Mouse (Mus musculus): ENCODE measurements around the gene Zdhhc13.
A peak's percentile ranks its signal among the peaks of the same experiment; 100 is the strongest.

Zdhhc13 gene

DNA sequence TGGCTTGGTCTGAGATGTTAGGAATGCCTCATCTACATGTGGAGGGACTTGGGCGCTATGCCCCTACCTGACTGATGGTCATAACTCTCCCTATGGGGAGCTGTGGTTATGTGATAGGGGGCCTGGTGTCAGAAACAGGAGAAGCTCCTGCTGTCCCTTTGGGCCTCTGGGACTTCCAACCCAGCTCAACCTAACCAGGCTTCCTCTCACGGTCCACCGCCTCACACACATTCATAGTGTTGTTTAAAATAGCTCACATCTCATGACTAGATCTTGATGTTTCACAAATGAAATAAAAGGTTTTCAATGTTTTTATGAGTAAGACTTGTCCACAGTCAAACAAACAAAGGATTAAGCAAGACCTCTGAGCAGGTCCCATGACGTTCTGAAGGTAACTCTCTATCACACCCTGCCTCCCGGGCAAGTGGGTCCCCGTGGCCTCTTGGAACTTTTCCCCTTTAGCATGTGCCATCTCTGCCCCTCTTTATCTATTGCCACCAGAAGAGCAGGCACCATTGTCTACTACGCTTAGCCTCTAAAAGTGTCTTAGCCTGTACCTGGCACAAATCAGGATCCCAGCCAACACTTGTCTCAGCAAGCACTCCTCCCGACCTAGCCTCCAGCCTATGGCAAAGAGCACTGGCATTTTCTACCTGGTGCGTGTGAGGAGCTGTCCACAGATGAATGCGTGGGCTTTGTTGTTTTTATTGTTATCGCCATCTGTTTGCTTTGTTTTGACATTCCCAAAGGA is 3.9 kb upstream of the Zdhhc13 start:
- no peak for DNase-seq (ENCODE audit: low spot score)

DNA sequence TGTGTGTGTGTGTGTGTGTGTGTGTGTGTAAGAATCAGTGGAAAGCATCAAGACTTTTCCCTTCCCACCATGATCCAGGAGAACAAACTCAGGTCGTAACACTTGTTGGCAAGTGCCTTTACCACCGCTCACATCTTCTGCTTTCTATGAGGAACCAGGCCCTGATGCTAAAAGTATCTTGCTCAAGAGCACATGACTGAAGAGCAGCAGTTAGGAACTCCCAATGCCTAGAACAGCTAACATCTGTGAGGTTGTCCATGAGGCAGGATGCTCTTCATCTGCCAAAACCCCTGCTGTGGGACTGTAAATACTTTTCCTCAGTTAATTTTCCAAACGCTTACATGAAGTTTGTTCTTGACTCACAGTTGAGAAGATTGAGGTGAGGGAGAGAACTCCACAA is 455 bp upstream of the Zdhhc13 start:
- peak; percentile 31 for DNase-seq (ENCODE audit: low spot score)

DNA sequence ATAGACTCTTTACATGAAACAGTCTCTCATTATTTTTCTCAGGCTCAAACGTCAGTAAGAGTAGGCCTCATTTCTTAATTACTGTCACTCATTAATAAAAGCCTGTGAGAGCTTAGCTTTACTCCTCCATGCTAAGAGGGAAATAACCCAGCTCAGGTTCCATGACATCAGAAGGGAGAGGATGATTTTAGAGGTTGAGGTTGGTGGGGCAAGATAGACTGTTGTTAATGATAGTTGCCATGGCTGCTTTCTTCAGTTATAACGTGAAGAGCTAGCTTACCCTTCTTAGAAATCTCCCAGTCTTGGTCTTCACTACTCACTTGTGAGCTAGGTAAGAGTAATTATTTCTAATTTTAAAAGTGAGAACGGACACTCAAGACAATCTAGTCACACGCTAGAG is 1.3 kb downstream of the Zdhhc13 start:
- no peak for DNase-seq (ENCODE audit: low spot score)

DNA sequence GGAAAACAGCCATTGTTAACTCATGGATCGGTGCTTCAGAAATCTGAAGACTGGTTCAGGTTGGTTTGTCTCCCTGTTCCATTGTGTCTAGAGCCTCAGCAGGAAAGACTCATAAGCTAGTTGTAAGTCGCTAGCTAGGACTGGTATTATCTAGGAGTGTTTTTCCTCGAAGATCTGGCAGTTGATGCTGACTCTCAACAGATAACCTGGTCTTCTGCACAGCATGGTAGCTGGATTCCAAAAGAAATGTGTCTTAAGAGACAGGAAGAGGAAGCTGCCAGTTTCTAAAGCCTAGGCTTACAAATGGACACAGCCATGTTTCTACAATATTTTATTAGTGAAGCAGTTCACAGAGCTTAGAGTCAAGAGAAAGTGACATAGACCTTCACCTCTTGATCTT is 2.6 kb downstream of the Zdhhc13 start:
- DNase-seq (ENCODE audit: low spot score) = no peak

DNA sequence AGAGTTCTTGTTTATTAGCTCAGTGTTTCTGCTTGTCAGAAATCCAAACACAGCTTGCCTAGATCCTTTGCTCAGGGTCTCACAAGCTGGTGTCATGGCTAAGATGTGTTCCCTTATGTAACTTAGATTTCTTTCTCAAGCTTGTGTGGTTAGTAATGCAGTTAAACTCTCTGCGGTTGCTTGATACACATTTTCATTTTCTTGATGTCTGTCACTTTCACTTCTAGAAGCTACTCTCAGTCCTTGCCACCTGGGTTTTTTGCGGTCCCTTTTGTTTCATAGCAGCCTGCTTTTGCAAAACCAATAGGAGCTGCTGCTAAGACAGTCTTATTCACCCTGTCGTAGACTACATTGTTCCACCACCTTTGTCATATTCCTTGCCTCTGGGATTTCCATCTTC is 6.3 kb downstream of the Zdhhc13 start:
- DNase-seq (ENCODE audit: low spot score) = no peak

DNA sequence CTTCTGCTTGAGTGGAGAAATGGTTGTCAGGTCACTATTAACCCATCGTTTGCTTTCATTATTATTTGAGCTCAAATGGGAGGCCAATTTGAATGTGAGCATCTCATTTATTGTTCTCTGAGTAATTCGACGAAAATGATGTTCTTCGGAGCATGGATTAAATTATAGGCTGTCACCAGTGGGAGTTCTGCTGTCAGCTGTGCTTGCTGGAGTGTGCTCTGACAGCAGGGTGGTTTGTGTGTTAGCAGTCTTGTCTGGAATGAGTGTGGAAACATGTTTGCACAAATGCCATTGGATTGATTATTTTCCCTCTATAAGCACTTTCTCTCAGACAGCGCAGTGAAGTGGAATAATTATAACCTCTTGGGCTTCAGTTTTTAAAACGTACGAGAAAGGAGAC is 14.6 kb downstream of the Zdhhc13 start:
- no peak for DNase-seq (ENCODE audit: low spot score)

DNA sequence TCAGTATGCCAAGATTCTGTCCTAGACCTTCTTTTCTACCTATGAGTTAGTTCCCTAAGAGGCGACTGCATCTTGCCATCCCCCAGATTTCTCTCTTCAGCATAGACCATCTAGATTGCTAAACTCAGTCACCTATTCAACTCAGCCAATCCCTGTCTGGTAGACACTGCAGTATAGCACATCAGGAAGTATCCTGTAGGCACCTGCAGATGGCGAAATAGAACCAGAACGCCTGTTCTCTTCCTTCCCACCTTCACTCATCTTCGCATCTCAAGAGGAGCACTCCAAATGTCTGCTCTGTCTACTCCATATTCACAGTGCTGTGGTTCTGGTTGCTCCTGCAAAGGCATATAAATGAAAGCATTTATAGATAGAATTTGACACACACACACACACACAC is 17.8 kb downstream of the Zdhhc13 start:
- DNase-seq (ENCODE audit: low spot score) = no peak

DNA sequence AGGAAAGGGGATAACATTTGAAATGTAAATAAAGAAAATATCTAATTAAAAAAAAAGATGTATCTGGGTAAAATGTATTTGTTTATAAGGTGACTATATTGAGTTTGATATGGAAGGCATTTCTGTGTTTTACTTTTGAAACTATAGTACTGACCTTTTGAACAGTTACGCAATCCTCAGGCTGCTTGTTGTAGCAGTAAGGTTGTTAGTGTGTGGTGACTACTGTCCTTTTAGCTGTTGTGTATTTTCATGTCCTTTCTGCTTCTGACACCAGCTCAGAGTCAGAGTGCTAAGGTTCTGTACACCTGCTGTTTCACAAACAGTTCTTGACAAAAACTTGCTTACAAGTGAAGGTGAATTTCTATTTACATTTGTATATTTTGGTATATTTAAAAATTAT is 21.8 kb downstream of the Zdhhc13 start:
- no peak for DNase-seq (ENCODE audit: low spot score)

DNA sequence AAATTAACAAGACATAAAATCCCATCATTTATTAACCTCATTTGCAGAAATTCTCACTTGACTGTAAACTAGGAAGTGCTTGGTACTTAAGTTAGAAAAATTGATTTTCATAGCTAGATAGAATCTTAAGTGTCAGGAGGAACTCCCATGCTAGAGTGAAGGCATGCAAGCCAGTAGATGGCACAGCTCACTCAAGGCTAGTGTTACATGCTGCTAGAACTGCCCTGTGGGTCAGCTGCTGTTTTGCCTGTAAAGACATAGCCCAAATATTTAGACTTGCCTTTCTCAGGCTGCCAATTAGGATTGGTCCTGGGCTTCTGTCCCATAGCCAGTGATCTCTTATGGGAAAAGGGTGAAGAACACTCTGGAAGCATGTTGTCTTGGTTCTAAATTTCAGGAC is 23.6 kb downstream of the Zdhhc13 start:
- no peak for DNase-seq (ENCODE audit: low spot score)

DNA sequence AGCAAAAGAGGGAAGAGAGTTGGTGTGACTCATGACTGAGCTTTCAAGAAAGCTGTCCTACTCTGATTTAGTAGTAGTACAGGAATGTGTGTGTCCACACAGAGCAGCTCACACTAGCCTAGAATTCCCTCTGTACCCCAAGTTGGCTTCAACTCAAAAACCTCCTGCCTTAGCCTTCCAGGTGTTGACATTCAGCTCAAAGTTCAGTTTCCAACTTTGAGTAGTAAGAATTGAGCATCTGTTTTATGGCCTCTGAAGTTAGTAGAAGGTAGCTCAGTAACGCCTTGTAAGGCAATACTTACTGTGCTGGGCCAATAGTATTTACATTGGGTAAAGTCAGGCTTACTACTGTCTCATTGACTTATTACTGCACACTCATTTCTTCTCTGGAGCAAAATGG is 24.8 kb downstream of the Zdhhc13 start:
- DNase-seq (ENCODE audit: low spot score) = no peak

DNA sequence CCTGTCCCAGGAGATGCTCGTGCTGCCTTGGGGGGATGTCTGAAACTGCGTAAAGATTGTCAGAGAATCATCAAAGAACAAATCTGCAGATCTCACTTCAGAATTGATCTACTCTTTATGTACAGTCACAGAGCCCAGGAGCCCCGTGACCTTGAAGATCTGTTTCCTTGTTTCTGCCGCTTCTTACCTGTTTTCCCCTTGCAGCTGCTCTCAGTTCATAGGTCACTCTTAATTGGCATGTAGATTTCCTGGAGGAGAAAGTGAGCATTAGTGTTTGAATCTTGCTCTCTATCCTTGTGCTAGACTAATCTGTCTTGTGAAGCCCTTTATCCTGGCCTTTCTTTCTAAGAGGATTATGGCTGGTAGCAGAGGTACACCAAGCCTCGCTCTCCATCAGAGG is 32.9 kb downstream of the Zdhhc13 start:
- DNase-seq (ENCODE audit: low spot score) = no peak

DNA sequence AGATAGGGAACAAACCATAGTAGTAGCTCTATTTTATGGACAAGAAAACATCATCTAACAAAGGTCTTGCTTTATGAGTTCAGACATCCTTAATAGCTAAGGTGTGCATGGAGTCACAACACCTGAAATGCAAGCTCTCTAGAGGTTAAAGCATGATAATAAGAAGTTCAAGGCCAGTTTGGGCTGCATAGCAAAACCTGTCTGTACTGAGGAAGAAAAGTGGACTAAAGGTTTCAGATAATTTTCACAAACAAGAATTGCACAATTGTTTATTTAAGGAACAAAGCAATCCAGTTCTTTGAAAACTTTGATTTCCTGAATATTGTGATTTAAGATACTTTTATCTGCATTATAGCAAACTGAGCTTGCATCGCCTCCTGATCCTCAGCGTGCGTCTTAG is 34.8 kb downstream of the Zdhhc13 start:
- DNase-seq (ENCODE audit: low spot score) = no peak

DNA sequence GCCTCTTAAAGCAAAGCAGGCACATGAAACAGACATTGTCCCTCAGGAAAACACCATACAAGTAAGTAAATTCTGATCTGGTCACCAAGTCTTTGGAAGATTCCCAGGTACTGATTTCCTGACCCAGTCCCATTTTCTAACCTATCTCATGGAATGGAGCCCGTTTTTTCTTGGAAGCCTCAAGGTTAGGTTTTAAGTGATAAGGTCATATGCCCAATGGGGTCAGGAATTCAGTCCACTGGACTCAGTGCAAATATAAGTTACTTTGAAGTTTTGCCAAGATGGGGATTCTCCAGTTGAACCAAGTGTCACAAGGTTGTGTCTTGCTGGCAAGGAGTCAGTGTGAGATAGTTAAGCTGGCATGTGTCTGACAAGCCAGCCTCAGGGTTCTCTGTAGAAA is 35.9 kb downstream of the Zdhhc13 start:
- DNase-seq (ENCODE audit: low spot score) = no peak

DNA sequence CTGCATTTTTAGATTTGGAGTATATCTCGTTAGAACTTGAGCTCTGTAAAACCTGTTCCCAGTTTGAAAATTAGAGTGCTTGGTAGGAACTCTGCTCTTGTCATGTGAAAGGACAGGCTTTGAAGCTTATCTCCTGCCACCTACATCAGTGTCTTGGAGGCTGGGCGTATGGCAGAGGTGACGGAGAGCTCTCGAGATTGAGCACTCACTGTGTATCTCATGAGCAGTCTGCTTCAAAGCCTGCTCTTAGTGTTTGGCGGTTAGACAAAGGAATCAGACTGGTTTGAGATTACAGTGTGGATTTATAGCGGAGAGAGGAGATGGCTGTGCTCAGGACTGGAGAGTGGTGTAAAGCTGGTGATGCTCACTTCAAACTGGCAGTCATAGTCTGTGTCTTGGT is 36.4 kb downstream of the Zdhhc13 start:
- no peak for DNase-seq (ENCODE audit: low spot score)

DNA sequence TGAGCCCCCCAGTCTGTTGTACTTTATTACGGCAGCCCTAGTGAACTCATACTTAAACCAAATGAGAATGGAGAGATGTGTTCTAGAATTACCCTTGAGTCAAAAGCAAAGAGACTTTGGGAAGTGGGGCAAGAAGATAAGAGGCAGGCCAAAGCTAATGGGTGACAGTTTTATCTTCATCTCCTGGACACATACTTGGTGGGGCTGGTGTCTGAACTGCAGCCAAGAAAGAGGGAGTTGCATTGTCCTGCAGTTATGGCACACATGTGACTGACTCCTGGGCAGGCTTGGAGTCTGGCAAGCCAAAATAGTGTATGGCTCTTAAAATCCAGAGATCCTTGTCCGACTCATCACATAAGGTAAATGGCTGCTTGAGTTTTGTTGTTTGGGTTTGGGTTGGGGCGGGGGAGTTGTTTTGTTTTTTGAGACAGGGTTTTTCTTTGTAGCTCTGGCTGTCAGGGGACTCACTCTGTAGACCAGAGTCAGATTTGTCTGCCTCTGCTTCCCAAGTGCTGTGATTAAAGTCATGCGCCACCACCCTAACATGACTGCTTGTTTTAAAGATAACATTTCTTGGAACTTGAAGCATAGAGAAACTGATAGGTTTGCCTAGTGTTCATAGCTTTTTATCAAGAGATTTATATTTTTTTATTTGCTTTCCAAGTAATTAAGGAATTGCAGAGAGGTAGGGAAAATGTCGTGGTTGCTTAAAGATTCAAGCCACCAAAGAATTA is 40.5 kb downstream of the Zdhhc13 start:
- no peak for DNase-seq (ENCODE audit: low spot score)

DNA sequence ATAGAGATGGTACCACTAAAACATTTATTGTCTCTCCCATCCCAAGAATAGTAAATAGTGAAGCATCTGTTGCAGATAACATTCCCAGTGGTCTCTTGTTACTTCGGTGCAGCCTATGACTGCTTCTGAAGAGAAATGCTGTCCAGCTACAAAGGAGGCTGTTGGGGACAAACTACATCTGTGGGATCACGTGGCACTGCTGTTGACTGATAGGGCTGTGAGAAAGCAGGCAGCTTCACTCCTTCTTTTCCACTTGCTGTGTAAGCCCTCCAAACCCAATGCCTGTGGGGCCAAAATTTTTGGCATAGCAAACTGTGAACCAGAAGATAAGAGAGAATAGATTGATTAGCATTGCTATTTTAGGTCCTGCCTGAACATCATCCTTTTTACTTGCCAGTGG is 41.6 kb downstream of the Zdhhc13 start:
- no peak for DNase-seq (ENCODE audit: low spot score)

DNA sequence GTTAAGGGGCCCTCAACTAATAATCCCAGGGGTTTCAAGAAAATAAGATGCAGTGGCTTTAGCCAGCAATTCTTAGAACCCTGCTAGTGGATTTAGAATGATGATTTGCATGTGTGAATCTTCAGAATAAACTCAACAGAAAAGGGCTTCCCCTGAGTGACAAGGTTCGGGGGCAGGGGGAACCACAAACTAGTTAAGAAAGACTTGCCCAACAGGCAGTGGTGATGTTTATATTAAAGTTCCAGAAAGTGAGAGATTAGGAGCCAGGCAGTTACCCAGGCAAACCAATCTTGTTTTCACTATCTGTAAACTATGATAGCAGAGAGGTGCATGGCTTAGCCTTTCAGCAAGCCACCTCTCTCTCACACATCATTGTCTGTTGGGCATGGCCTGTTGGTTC is 43.9 kb downstream of the Zdhhc13 start:
- no peak for DNase-seq (ENCODE audit: low spot score)

DNA sequence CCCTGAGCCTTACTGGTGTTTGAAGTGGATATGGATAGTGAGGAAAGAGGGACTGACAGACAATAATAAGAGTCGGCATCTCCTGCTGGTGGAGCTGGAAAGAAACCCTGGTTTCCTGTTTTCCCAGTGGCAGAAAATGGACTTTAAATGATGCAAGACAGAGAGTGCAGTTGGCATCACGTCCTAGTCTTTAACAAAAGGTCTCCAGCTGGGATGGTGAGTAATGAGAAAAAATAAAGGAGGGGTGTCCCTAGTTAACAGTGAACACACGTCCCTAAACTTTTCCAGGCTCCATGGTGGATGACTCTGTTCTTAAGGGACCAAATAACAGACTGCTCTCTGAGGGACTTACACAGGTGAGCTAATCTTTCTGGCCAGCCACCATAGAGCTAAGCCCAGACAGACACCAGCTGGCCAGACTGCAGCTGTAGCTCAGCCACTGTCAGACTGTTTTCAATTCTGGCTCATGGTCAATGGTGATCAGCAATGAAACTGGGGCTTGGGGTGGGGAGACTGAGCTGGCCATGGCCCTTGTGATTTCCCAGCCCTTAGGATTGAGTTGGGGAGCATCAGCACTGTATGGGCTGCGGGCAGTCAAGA is 45.7 kb downstream of the Zdhhc13 start:
- no peak for DNase-seq (ENCODE audit: low spot score)

DNA sequence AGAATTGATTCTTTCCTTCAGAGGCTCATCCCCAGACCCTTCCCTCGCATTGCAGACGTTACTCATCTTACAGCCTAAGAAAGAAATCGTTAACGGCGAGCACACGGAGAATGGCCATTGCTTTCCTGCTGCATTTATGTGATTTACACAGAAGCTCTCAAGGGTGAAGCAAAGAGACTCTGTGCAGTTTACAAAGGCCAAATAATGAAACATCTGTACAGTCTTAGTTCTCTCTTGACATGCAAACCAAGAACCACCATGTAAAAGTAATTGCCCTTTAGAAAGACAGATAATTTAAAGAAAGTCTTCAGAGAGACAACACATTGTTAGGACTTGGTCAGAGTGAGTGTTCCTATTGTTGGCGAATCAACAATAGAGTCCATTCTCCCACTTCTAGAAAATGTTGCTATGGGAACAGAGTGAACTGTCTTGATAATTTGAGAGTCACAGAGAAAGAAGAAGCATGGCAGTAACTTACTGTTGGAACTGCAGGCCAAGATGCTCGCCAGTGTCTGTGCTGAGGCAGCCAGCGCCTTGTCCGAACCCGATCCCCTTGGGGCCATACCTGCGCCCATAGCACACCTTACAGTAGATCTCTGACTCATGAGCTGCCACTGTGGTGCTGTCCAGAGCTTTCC is 46.3 kb downstream of the Zdhhc13 start:
- DNase-seq (ENCODE audit: low spot score) = no peak

DNA sequence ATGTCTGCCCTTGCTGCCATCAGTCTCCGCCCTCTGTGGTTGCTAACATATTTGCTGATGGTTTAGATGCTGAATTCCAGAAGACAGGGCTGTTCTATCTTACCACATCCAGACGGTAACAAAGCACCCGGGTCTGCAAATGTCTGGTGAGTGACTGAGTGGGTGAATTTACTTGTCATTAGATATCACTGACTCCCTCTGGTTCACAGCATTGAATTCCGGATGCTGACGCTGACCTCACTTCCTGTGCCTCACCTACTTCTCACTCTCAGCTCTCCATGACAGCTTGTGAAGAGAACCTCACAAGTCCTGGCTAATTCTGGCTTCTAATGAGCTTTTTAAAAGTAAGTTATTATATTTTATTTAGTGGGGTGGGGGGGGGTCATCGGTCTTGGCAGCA is 48.1 kb downstream of the Zdhhc13 start:
- DNase-seq (ENCODE audit: low spot score) = no peak

DNA sequence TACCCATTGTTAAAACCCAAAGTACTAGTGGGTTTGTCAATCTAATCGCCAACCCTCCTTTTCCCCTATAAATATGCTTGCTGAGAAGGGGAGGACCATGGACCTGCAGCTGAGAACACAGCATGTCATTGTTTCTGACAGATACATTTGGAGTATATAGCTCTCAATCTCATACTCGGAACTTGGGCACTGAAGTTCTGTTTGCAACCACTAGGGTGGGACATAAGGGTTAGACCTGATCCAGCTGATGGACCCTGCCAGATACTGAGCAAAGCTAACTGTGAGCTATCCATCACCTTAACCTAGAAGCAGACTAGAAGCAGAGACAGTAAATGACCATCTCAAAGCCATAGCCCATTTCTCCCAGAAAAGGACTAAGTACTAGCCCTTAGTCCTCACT is 49.6 kb downstream of the Zdhhc13 start:
- no peak for DNase-seq (ENCODE audit: low spot score)

DNA sequence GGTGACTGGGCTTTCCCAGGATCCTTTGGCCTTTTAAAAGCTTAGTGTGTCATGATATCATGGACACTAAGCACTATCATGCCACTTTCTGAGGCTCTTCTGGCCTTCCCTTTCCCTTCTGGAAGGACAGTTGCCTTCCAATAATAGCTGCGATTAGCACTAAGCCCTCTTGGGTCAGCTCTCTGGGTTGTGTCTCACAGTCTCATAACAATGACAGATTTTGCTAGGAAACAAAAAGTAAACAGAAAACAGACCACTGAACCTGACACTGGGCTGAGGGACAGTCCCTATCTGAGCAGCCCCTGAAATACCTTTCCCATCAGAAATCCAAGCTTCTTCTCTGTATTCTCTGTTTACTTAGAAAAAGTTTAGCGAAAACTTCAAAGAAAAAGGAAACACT is 51.7 kb downstream of the Zdhhc13 start:
- no peak for DNase-seq (ENCODE audit: low spot score)

DNA sequence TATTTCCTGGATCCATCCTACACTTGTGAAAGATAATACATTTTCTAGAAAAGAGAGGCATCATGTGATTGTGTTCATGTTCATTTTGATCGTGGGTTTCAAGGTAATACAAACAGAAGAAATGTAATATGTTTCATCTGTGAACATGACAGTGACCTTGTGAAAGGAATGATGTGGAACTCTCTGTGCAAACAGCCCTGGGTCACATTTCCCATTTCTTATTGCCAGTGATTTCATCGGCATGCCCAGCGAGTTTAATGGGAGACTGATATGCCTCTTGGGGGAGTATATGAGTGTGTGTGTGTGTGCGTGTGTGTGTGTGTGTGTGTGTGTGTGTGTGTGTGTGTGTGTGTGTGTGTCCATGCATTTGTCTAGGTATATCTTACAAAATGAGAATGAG is 52.7 kb downstream of the Zdhhc13 start:
- no peak for DNase-seq (ENCODE audit: low spot score)

Data from layer of hippocampus, adult 11-12 months (tissue).